Mouse (Mus musculus) kidney, postnatal 0 days (tissue): ENCODE measurements around the gene March6. TPM values are rescaled to one million over a fixed set of nuclear protein-coding genes. Genes with fewer than 3 reads are reported as not detected.

ENCODE experiments used
- ATAC-seq: fragments of 200-750 bp; cut with Nextera tagmentation; replicated peaks from 2 replicates; pipeline ENCODE4 v1.8.0; 2017; ENCODE audit warnings: low read depth, moderate number of reproducible peaks, moderate TSS enrichment, moderate library complexity; ENCODE audit not compliant: low FRiP score
- DNase-seq: peaks from one replicate; pipeline ENCODE4 v3.0.0-alpha.2; 2016; ENCODE audit warnings: low spot score
- H3K27ac ChIP-seq: fragments of 300-500 bp; sonication (generic); 2 replicates; pipeline ENCODE4 v1.5.1; 2014; ENCODE audit warnings: mild to moderate bottlenecking
- H3K27me3 ChIP-seq: fragments of 300-500 bp; sonication (generic); 2 replicates; pipeline ENCODE4 v1.6.1; 2014; ENCODE audit warnings: low read length, mixed read lengths; ENCODE audit not compliant: insufficient read depth
- H3K36me3 ChIP-seq: fragments of 300-500 bp; sonication (generic); 2 replicates; pipeline ENCODE4 v1.6.1; 2014; ENCODE audit warnings: low read length, mixed read lengths; ENCODE audit not compliant: insufficient read depth
- H3K4me1 ChIP-seq: fragments of 300-500 bp; sonication (generic); replicated peaks from 2 replicates; pipeline ENCODE4 v1.6.1; 2014; ENCODE audit warnings: antibody characterized with exemption, low read length, mixed read lengths; ENCODE audit not compliant: insufficient read depth
- H3K4me2 ChIP-seq: fragments of 300-500 bp; sonication (generic); 2 replicates; pipeline ENCODE4 v1.6.1; 2014; ENCODE audit warnings: mild to moderate bottlenecking, low read length, moderate library complexity, mixed read lengths
- H3K4me3 ChIP-seq: fragments of 300-500 bp; sonication (generic); replicated peaks from 2 replicates; pipeline ENCODE4 v1.5.1; 2014; ENCODE audit warnings: low read depth, low read length
- H3K9ac ChIP-seq: fragments of 300-500 bp; sonication (generic); 2 replicates; pipeline ENCODE4 v1.6.1; 2014; ENCODE audit warnings: low read depth, low read length
- H3K9me3 ChIP-seq: fragments of 300-500 bp; sonication (generic); replicated peaks from 2 replicates; pipeline ENCODE4 v1.6.1; 2016; ENCODE audit warnings: low read length, inconsistent platforms, mixed read lengths
- CTCF ChIP-seq: IDR thresholded peaks from 2 replicates; pipeline ENCODE4 v1.5.1; 2016; ENCODE audit warnings: antibody characterized with exemption, low read depth, mild to moderate bottlenecking, moderate library complexity
- WGBS: fragments of 180-500 bp; shearing (Covaris S2); extraction: QIAGEN DNeasy Blood & Tissue Kit; methylation state at CpG from one replicate; pipeline ENCODE4 v1.1.7; 2014; 5-methylcytosine and 5-hydroxymethylcytosine counted together
- polyA plus RNA-seq: library from polyadenylated mRNA; unstranded; fragments of >200 nt; fragmentation: Nextera tagmentation; extraction: Ambion mirVana; gene quantifications from 2 replicates; pipeline ENCODE4 v1.2.1, GENCODE M21; 2015

Gene March6
- polyA plus RNA-seq, 1 experiment from 2014 or later, result 24.9 TPM

GRCm38 (mm10) chr15:31436811-31437210, 94.0 kb downstream of the March6 start:
- no peak overlapping the region for H3K4me2 ChIP-seq
- H3K36me3 ChIP-seq, result no peaks in the 10 kb centered on the region
- TF ChIP-seq CTCF, result no peak

GRCm38 (mm10) chr15:31436083-31436482, 94.8 kb downstream of the March6 start:
- TF ChIP-seq CTCF, result no peak
- no peak overlapping the region for H3K27ac ChIP-seq
- no peak overlapping the region for H3K4me2 ChIP-seq
- no peaks in the 10 kb centered on the region for H3K4me1 ChIP-seq
- DNase-seq (no peak), ATAC-seq (no peak)
- WGBS, result 55% methylated on average over 1 of the region's 1 CpGs
- H3K9me3 ChIP-seq, result no peaks in the 10 kb centered on the region
- H3K4me3 ChIP-seq, result no peak overlapping the region
- H3K9ac ChIP-seq, result no peak overlapping the region
- H3K36me3 ChIP-seq, result no peaks in the 10 kb centered on the region
- no peaks in the 10 kb centered on the region for H3K27me3 ChIP-seq

More at GRCm38 (mm10) chr15:31436811-31437210, 94.0 kb downstream of the March6 start:
- DNase-seq (no peak), ATAC-seq (no peak)
- Histone ChIP-seq H3K27me3 (no peaks in the 10 kb centered on the region), H3K9ac (no peak overlapping the region), H3K27ac (no peak overlapping the region), H3K4me3 (no peak overlapping the region), H3K4me1 (no peaks in the 10 kb centered on the region), H3K9me3 (no peaks in the 10 kb centered on the region)
- 63% methylated on average over 2 of the region's 2 CpGs for WGBS

- Histone ChIP-seq H3K4me2 (no peak overlapping the region), H3K9me3 (no peaks in the 10 kb centered on the region), H3K36me3 (no peaks in the 10 kb centered on the region), H3K4me1 (no peaks in the 10 kb centered on the region), H3K27ac (no peak overlapping the region), H3K9ac (no peak overlapping the region), H3K4me3 (no peak overlapping the region), H3K27me3 (no peaks in the 10 kb centered on the region)
- DNase-seq (no peak), ATAC-seq (no peak)
- WGBS, result 70% methylated on average over 7 of the region's 7 CpGs
- no peak for TF ChIP-seq CTCF
Observed at GRCm38 (mm10) chr15:31433768-31434167, 97.1 kb downstream of the March6 start.

GRCm38 (mm10) chr15:31431847-31432246, 99.0 kb downstream of the March6 start:
- no peaks in the 10 kb centered on the region for H3K4me1 ChIP-seq
- no peaks in the 10 kb centered on the region for H3K9me3 ChIP-seq
- ATAC-seq (no peak), DNase-seq (no peak)
- WGBS, result 76% methylated on average over 8 of the region's 8 CpGs
- H3K27ac ChIP-seq, result no peak overlapping the region
- TF ChIP-seq CTCF, result no peak
- H3K36me3 ChIP-seq, result no peaks in the 10 kb centered on the region
- no peak overlapping the region for H3K4me2 ChIP-seq
- no peaks in the 10 kb centered on the region for H3K27me3 ChIP-seq
- H3K9ac ChIP-seq, result no peak overlapping the region
- H3K4me3 ChIP-seq, result no peak overlapping the region

GRCm38 (mm10) chr15:31430014-31430413, 100.8 kb downstream of the March6 start:
- 72% methylated on average over 2 of the region's 2 CpGs for WGBS
- peak; percentile 58 for DNase-seq

GRCm38 (mm10) chr15:31429429-31429828, 101.4 kb downstream of the March6 start:
- Histone ChIP-seq H3K4me1 (no peaks in the 10 kb centered on the region), H3K27me3 (no peaks in the 10 kb centered on the region), H3K4me3 (no peak overlapping the region), H3K36me3 (no peaks in the 10 kb centered on the region), H3K9ac (no peak overlapping the region), H3K27ac (no peak overlapping the region), H3K4me2 (no peak overlapping the region), H3K9me3 (no peaks in the 10 kb centered on the region)
- WGBS, result 74% methylated on average over 7 of the region's 7 CpGs
- ATAC-seq (no peak), DNase-seq (no peak)
- TF ChIP-seq CTCF, result no peak

More at GRCm38 (mm10) chr15:31430014-31430413, 100.8 kb downstream of the March6 start:
- Histone ChIP-seq H3K36me3 (no peaks in the 10 kb centered on the region), H3K27me3 (no peaks in the 10 kb centered on the region), H3K9ac (no peak overlapping the region), H3K9me3 (no peaks in the 10 kb centered on the region), H3K27ac (no peak overlapping the region), H3K4me1 (no peaks in the 10 kb centered on the region), H3K4me2 (no peak overlapping the region), H3K4me3 (no peak overlapping the region)
- no peak for TF ChIP-seq CTCF
- ATAC-seq, result no peak

- 34% methylated on average over 12 of the region's 12 CpGs for WGBS
- no peak overlapping the region for H3K9ac ChIP-seq
- no peaks in the 10 kb centered on the region for H3K4me1 ChIP-seq
- H3K27ac ChIP-seq, result no peak overlapping the region
- ATAC-seq, result no peak
- H3K9me3 ChIP-seq, result no peaks in the 10 kb centered on the region
- no peak overlapping the region for H3K4me2 ChIP-seq
- no peaks in the 10 kb centered on the region for H3K27me3 ChIP-seq
- no peak overlapping the region for H3K4me3 ChIP-seq
- TF ChIP-seq CTCF, result no peak
- no peaks in the 10 kb centered on the region for H3K36me3 ChIP-seq
- DNase-seq, result no peak
Observed at GRCm38 (mm10) chr15:31428571-31428970, 102.3 kb downstream of the March6 start.
